In genomic region chr1:87187037-87187355, GRCm38 (mm10) we compare ENCODE assay signal across 8 mouse cellular contexts. TPM values are rescaled to one million over a fixed set of nuclear protein-coding genes. Genes with fewer than 3 reads are reported as not detected.
DNase-seq lines count a peak whose midpoint lies in the region; ATAC-seq and TF ChIP-seq lines count a peak whose summit lies in the region.

No protein-coding gene starts in this region.

- peaks cover 11% of the 10 kb centered on the region; the same call in 1 of the 2 replicates for H3K4me1 ChIP-seq in small intestine, adult 2 months (ENCODE audit: control insufficient read depth, insufficient read depth, insufficient read length, low read length)

- intact Hi-C loops in left cerebral cortex, postnatal 25 days (cut with DNase I): loop anchor here (1.0 to 2.0 kb wide), 3 partner anchors 89 to 537 kb away; no protein-coding TSS in a partner anchor

- no peaks in the 10 kb centered on the region for H3K36me3 ChIP-seq in small intestine, adult 2 months (ENCODE audit: control insufficient read depth, insufficient read depth, low read length)

- TF ChIP-seq POLR2A in small intestine, adult 2 months (IDR thresholded peaks at IDR 0.05; ENCODE audit: low read depth, low read length): no peak

- ATAC-seq in inflammation-experienced regulatory T-cells, adult 6 months: peak; percentile 49

- peak; percentile 68 for DNase-seq in gastrocnemius, adult 18-20 months (ENCODE audit: low spot score)
- DNase-seq in gastrocnemius, postnatal 25 days: no peak
- peak; percentile 58 for DNase-seq in cerebellum, adult 9-11 months
- peak; percentile 47 to 56 for DNase-seq in frontal cortex, postnatal 25 days (ENCODE audit: low spot score in 2 of 2)
- peak; percentile 70 to 77 for DNase-seq in left cerebral cortex, postnatal 25 days (ENCODE audit: low spot score in 2 of 2)
- peak; percentile 88 for DNase-seq in mesoderm, embryonic 11.5 days (ENCODE audit: low read depth, low spot score)

- no peak overlapping the region for H3K27ac ChIP-seq in small intestine, adult 2 months (ENCODE audit: insufficient read depth, low read depth, low read length)

- TF ChIP-seq CTCF in small intestine, adult 2 months (IDR thresholded peaks at IDR 0.05; ENCODE audit: extremely low read depth, insufficient read length, insufficient replicate concordance, low read depth, low read length): peak; percentile 93

- peaks cover 18% of the 10 kb centered on the region for H3K27me3 ChIP-seq in small intestine, adult 2 months (ENCODE audit: control insufficient read depth, insufficient read depth, low read length)

- peak overlapping the region; percentile 81 for H3K4me3 ChIP-seq in small intestine, adult 2 months (ENCODE audit: low read depth, low read length)

- under 1% methylated on average over 15 of the region's 15 CpGs for WGBS in small intestine, adult 2 months

RNA-seq across cellular contexts. Expression of gene Chrnd, which starts 3.4 kb away (rescaled TPM):
- 1 to 10 TPM; 2.4 to 3.2 TPM for total RNA-seq in gastrocnemius, adult 18-20 months (2021)
- total RNA-seq in gastrocnemius, postnatal 25 days (2021): 1 to 10 TPM; 2.1 to 3.5 TPM
- not detected for polyA plus RNA-seq in inflammation-experienced regulatory T-cells, adult 6 months (2017; shearing (Covaris generic))
- not detected for total RNA-seq in left cerebral cortex, postnatal 25 days (2021)
- polyA plus RNA-seq in small intestine, adult 2 months (2012; rRNA removed): 0.05 and 0.33 TPM in 2 replicates

RNA-seq across cellular contexts. Expression of gene Prss56, which starts 3.9 kb away (rescaled TPM):
- total RNA-seq in gastrocnemius, adult 18-20 months (2021): not detected
- total RNA-seq in gastrocnemius, postnatal 25 days (2021): not detected
- not detected for polyA plus RNA-seq in inflammation-experienced regulatory T-cells, adult 6 months (2017; shearing (Covaris generic))
- 1 to 10 TPM; 2.1 to 2.4 TPM for total RNA-seq in left cerebral cortex, postnatal 25 days (2021)
- polyA plus RNA-seq in small intestine, adult 2 months (2012; rRNA removed): not detected in 2 replicates

RNA-seq across cellular contexts. Expression of gene Chrng, which starts 17.5 kb away (rescaled TPM):
- total RNA-seq in gastrocnemius, adult 18-20 months (2021): not detected
- 1 to 10 TPM in 1 of 2 experiments, under 1 TPM in 1; 0.15 to 1.4 TPM for total RNA-seq in gastrocnemius, postnatal 25 days (2021)
- under 1 TPM in 1 of 3 experiments, not detected in 2; 0.39 TPM for polyA plus RNA-seq in inflammation-experienced regulatory T-cells, adult 6 months (2017; shearing (Covaris generic))
- total RNA-seq in left cerebral cortex, postnatal 25 days (2021): not detected
- not detected in 2 replicates for polyA plus RNA-seq in small intestine, adult 2 months (2012; rRNA removed)

RNA-seq across cellular contexts. Expression of gene Eif4e2, which starts 26.7 kb away (rescaled TPM):
- total RNA-seq in gastrocnemius, adult 18-20 months (2021): 10 to 100 TPM; 49.6 to 51.0 TPM
- total RNA-seq in gastrocnemius, postnatal 25 days (2021): 10 to 100 TPM; 49.6 to 51.7 TPM
- polyA plus RNA-seq in inflammation-experienced regulatory T-cells, adult 6 months (2017; shearing (Covaris generic)): 100 to 1,000 TPM in 2 of 3 experiments, 10 to 100 TPM in 1; 95.8 to 185 (median 116) TPM
- total RNA-seq in left cerebral cortex, postnatal 25 days (2021): 10 to 100 TPM; 68.0 to 69.0 TPM
- 11.3 and 16.5 TPM in 2 replicates for polyA plus RNA-seq in small intestine, adult 2 months (2012; rRNA removed)

RNA-seq across cellular contexts. Expression of gene Ecel1, which starts 30.7 kb away (rescaled TPM):
- total RNA-seq in gastrocnemius, adult 18-20 months (2021): not detected
- not detected for total RNA-seq in gastrocnemius, postnatal 25 days (2021)
- polyA plus RNA-seq in inflammation-experienced regulatory T-cells, adult 6 months (2017; shearing (Covaris generic)): under 1 TPM in 2 of 3 experiments, not detected in 1; 0.77 to 0.88 TPM
- total RNA-seq in left cerebral cortex, postnatal 25 days (2021): 10 to 100 TPM in 1 of 2 experiments, 1 to 10 TPM in 1; 6.6 to 14.8 TPM
- 0.22 and 1.7 TPM in 2 replicates for polyA plus RNA-seq in small intestine, adult 2 months (2012; rRNA removed)
